Mouse (Mus musculus) limb, embryonic 10.5 days (tissue): ENCODE data around the gene Ltf. TPM values are rescaled to one million over a fixed set of nuclear protein-coding genes. Genes with fewer than 3 reads are reported as not detected.

Experiments used
- DNase-seq: peaks from one replicate; pipeline ENCODE4 v3.0.0-alpha.2; 2017; ENCODE audit warnings: low spot score
- H3K27ac ChIP-seq: fragments of 300-500 bp; sonication (generic); 2 replicates; pipeline ENCODE4 v1.5.1; 2016; ENCODE audit warnings: mild to moderate bottlenecking
- H3K27me3 ChIP-seq: fragments of 300-500 bp; sonication (generic); 2 replicates; pipeline ENCODE4 v1.6.1; 2016; ENCODE audit warnings: low read depth, mild to moderate bottlenecking; ENCODE audit not compliant: poor library complexity, severe bottlenecking
- H3K36me3 ChIP-seq: fragments of 300-500 bp; sonication (generic); 2 replicates; pipeline ENCODE4 v1.6.1; 2016; ENCODE audit warnings: mild to moderate bottlenecking, moderate library complexity
- H3K4me1 ChIP-seq: fragments of 300-500 bp; sonication (generic); 2 replicates; pipeline ENCODE4 v1.6.1; 2016
- H3K4me3 ChIP-seq: fragments of 300-500 bp; sonication (generic); 2 replicates; pipeline ENCODE4 v1.5.1; 2016; ENCODE audit warnings: mild to moderate bottlenecking, moderate library complexity
- H3K9me3 ChIP-seq: fragments of 300-500 bp; sonication (generic); replicated peaks from 2 replicates; pipeline ENCODE4 v1.6.1; 2016; ENCODE audit warnings: mild to moderate bottlenecking
- WGBS: fragments of 180-500 bp; shearing (Covaris S2); methylation state at CpG from one replicate; pipeline ENCODE4 v1.1.7; 2016; 5-methylcytosine and 5-hydroxymethylcytosine counted together
- polyA plus RNA-seq: library from polyadenylated mRNA; unstranded; fragments of >200 nt; fragmentation: Nextera tagmentation; extraction: Ambion mirVana; gene quantifications from 2 replicates; pipeline ENCODE4 v1.2.1, GENCODE M21; 2016

Gene Ltf
- polyA plus RNA-seq, 1 experiment from 2014 or later, result not detected

DNA sequence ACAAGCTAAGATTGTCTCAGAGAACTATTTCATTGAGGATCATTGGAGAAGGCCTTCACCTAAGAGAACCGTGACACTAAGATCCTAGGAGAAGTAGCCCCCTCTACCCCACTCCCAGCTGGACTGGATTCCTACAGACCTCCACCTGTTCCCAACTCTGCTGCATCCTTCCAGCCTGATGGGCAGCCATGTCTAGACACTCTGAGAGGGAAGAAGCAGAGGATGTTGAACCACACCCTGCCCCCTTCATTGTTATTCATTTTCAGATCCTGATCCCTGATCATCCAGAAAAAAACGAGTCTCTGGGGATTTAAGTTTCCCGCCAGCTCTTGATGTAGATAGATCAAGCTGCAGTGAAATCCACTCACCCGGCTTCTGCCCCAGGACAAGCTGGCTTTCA, 53.9 kb downstream of the Ltf start:
- H3K4me3 ChIP-seq, result no peak overlapping the region
- H3K27ac ChIP-seq, result no peak overlapping the region
- no peaks in the 10 kb centered on the region; the same call in 1 of the 2 replicates for H3K9me3 ChIP-seq
- no peaks in the 10 kb centered on the region for H3K36me3 ChIP-seq
- peaks cover 33% of the 10 kb centered on the region for H3K4me1 ChIP-seq
- DNase-seq, result no peak
- 84% methylated on average over 4 of the region's 4 CpGs for WGBS
- no peaks in the 10 kb centered on the region for H3K27me3 ChIP-seq

DNA sequence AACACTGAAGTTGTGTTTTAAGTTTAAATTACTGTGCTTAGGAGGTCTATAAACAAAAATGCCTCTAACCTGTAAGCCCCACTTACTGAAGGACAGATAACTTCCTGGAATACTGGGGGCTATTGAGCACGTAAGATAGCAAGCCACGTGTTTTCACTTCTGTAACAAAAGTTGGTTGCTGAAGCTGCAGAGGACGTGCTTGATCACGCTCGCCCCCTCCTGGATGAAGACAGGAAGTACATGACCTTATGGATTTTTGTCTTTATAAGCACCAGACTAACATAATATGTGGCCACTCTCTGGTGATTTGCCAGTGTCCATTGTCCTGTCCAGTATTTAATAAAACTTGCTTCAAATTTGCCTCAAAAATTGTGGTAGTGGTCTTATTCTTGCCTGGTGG, 58.7 kb downstream of the Ltf start:
- no peak for DNase-seq
- Histone ChIP-seq H3K27ac (no peak overlapping the region), H3K27me3 (no peaks in the 10 kb centered on the region), H3K4me1 (no peaks in the 10 kb centered on the region), H3K9me3 (no peaks in the 10 kb centered on the region; the same call in 1 of the 2 replicates), H3K4me3 (no peak overlapping the region), H3K36me3 (no peaks in the 10 kb centered on the region)
- WGBS, result 68% methylated on average over 5 of the region's 5 CpGs

DNA sequence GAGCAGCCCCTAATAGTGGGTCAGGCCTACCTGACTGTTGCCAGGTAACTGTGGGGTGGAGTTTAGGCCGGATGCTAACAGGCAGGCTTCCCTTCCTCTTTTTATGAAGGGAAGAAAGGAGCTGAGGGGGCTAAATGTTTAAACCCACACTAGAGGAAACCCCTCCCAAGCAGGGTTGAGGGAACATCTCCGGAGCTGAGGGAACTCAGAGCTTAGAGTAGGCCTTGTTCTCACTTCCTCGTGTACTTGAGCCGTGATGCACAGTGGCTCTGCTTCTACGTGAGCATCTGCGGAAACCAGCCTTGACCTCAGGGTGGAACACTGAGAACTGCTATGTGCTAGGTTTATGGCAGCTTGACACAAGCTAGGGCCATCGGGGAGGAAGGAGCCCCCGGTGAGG, 61.7 kb downstream of the Ltf start:
- WGBS, result 92% methylated on average over 8 of the region's 8 CpGs
- H3K9me3 ChIP-seq, result no peaks in the 10 kb centered on the region
- no peak for DNase-seq
- no peak overlapping the region for H3K27ac ChIP-seq
- H3K36me3 ChIP-seq, result no peaks in the 10 kb centered on the region
- no peak overlapping the region for H3K4me3 ChIP-seq
- H3K4me1 ChIP-seq, result no peaks in the 10 kb centered on the region
- H3K27me3 ChIP-seq, result no peaks in the 10 kb centered on the region

DNA sequence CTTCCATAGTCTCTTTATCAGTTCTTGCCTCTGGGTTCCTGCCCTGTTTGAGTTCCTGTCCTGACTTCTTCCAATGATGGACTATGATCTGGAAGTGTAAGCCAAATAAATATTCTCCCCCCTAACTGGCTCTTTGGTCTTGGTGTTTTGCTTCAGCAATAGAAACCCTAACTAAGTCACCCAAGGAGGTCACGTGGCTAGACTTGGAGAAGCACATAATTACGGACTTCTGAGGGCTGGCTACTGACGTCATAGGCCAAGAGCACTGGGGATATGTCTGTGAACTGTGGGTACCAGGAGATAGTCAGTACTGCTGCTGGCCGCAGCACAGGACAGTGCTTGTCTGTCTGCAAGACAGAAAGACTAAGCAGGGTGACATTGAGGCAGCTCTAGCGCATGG, 62.7 kb downstream of the Ltf start:
- WGBS, result 84% methylated on average over 5 of the region's 5 CpGs
- H3K9me3 ChIP-seq, result no peaks in the 10 kb centered on the region
- no peaks in the 10 kb centered on the region for H3K27me3 ChIP-seq
- no peaks in the 10 kb centered on the region for H3K36me3 ChIP-seq
- H3K4me3 ChIP-seq, result no peak overlapping the region
- no peaks in the 10 kb centered on the region for H3K4me1 ChIP-seq
- no peak overlapping the region for H3K27ac ChIP-seq
- DNase-seq, result no peak

DNA sequence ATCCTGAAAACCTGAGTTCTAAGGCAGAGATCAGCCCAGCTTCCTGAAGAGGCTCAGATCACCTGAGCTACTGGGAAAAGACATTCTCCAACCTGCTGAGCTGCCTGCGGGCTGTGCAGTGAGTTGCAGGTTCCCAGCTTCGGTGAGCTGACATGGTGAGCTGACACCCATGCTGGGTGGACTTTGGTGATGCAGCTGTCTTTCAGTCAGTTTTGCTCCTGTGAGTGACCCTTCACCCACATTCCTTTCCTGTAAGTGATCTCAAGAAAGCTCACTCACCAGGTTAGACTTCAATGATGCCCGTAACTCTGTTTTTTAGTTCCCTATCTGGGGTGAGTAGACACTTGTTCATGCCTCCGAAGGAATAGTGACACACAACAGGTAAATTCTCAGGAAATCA, 66.3 kb downstream of the Ltf start:
- WGBS, result 56% methylated on average over 4 of the region's 4 CpGs
- Histone ChIP-seq H3K27ac (no peak overlapping the region), H3K9me3 (no peaks in the 10 kb centered on the region), H3K36me3 (no peaks in the 10 kb centered on the region), H3K27me3 (0 out of 2 replicates have a peak, but pooled peaks cover 9% of the 10 kb centered on the region), H3K4me3 (no peak overlapping the region), H3K4me1 (peaks cover 11% of the 10 kb centered on the region)
- DNase-seq, result no peak

DNA sequence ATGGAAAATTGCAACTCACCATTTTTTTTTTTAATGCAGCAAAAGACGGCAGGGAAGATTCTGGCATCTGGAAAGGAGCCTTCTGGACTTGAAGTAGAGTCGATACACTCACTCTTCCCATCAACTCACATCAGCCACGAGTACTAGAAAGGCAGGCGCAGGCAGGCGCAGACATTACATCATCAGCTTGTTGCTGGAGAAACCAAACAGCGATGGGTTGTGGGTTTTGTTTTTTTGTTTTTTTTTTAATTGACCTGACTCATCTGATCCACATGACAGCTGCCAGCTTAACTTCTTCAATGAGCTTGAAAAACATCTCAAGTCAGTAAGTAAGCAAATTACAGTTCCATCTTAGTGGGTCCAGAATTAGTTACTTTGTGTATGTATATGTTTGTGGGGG, 67.1 kb downstream of the Ltf start:
- no peak overlapping the region for H3K4me3 ChIP-seq
- H3K27me3 ChIP-seq, result 0 out of 2 replicates have a peak, but pooled peaks cover 9% of the 10 kb centered on the region
- no peaks in the 10 kb centered on the region for H3K36me3 ChIP-seq
- no peak for DNase-seq
- WGBS, result 79% methylated on average over 6 of the region's 6 CpGs
- no peaks in the 10 kb centered on the region for H3K9me3 ChIP-seq
- H3K27ac ChIP-seq, result no peak overlapping the region
- peaks cover 11% of the 10 kb centered on the region for H3K4me1 ChIP-seq

DNA sequence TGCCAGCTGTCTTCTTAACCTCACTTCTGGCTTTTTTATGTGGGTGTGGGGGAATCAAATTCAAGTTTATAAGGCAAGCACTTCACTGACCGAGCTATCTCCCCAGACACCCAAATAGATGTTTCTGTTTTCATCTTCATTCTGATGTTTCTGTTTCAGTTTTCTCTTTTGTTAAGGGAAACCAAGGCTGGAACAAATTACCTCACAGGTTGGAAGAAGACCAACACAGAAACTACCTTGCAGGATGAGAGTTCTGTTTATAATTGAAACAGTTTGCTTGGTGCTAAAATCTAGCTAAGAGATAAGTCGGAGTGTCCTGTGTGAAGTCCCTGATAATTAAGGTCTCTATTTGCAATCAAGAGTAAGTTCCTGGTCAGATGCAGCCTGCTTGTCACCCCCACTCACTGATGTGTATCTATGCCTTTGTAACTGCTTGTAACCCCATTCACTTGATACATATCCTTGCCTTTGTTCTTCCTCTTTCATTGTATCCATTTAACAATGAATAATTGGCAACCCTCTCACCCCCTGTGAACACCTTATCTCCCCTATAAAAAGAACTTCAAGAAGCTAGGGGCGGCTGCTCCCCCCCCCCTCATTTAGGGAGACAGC, 68.0 kb downstream of the Ltf start:
- no peaks in the 10 kb centered on the region for H3K9me3 ChIP-seq
- WGBS, result 19% methylated on average over 3 of the region's 3 CpGs
- 0 out of 2 replicates have a peak, but pooled peaks cover 9% of the 10 kb centered on the region for H3K27me3 ChIP-seq
- no peak for DNase-seq
- H3K4me3 ChIP-seq, result no peak overlapping the region
- peaks cover 11% of the 10 kb centered on the region for H3K4me1 ChIP-seq
- H3K36me3 ChIP-seq, result no peaks in the 10 kb centered on the region
- no peak overlapping the region for H3K27ac ChIP-seq

DNA sequence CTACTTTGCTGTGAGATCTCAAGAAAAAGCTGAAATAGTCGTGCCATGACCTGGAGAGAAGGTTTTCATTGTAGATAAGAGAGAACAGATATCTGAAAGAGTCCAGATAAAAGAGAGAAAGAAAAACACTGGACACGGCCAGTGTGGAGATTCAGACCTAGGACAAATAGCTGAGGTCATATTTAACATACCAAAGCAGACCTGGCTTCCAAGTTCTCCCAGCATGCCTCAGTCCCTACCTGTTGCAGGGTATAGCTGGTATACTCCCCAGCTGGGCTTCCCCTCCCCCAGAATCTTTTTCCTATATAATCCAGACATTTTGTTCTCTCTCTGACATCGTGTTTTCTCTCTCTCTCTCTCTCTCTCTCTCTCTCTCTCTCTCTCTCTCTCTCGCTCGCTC, 68.9 kb downstream of the Ltf start:
- no peak for DNase-seq
- Histone ChIP-seq H3K4me3 (no peak overlapping the region), H3K27me3 (0 out of 2 replicates have a peak, but pooled peaks cover 9% of the 10 kb centered on the region), H3K36me3 (no peaks in the 10 kb centered on the region), H3K4me1 (peaks cover 11% of the 10 kb centered on the region), H3K27ac (no peak overlapping the region), H3K9me3 (no peaks in the 10 kb centered on the region)
- 15% methylated on average over 5 of the region's 5 CpGs for WGBS

DNA sequence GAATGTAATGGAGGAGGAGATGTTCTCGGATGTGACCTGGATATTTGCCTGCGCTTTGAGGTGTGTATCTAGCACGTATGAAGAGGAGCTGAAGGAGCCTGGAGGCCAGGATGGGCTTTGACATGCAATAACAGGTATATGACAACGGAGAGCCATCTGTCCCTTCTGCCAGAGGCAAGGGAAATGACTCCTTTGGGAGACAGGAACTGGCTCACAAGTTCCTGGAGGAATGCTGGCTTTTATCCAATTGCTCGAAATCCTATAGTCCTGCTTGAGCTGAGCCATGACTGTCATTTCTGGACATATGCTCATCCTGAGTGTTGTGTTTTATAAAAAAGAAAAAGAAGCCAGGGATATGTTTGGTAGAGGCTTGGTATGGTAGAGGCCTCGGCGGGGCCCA, 69.8 kb downstream of the Ltf start:
- Histone ChIP-seq H3K27ac (no peak overlapping the region), H3K36me3 (no peaks in the 10 kb centered on the region), H3K4me3 (no peak overlapping the region), H3K4me1 (peaks cover 11% of the 10 kb centered on the region), H3K9me3 (no peaks in the 10 kb centered on the region), H3K27me3 (0 out of 2 replicates have a peak, but pooled peaks cover 9% of the 10 kb centered on the region)
- DNase-seq, result no peak
- 41% methylated on average over 7 of the region's 7 CpGs for WGBS

Other genes starting within 250 kb of the Ltf start
- not detected in 2 replicates for gene Prss42, start 221.1 kb upstream of the Ltf start, polyA plus RNA-seq
- not detected in 2 replicates for gene Prss44, start 205.3 kb upstream of the Ltf start, polyA plus RNA-seq
- gene Prss43, start 192.6 kb upstream of the Ltf start, polyA plus RNA-seq, result not detected in 2 replicates
- not detected in 2 replicates for gene Prss45, start 184.7 kb upstream of the Ltf start, polyA plus RNA-seq
- gene Prss46, start 174.8 kb upstream of the Ltf start, polyA plus RNA-seq, result not detected in 2 replicates
- 0.69 and 0.83 TPM in 2 replicates for gene Prss50, start 161.3 kb upstream of the Ltf start, polyA plus RNA-seq
- gene Als2cl, start 139.4 kb upstream of the Ltf start, polyA plus RNA-seq, result 1.8 and 1.9 TPM in 2 replicates
- gene Tmie, start 139.2 kb upstream of the Ltf start, polyA plus RNA-seq, result 0.09 TPM in 1 of 2 replicates, not detected in the other
- not detected in 2 replicates for gene Fam240a, start 102.4 kb upstream of the Ltf start, polyA plus RNA-seq
- gene Tdgf1, start 73.1 kb upstream of the Ltf start, polyA plus RNA-seq, result not detected in 2 replicates
- 0.08 and 0.20 TPM in 2 replicates for gene Lrrc2, start 67.7 kb upstream of the Ltf start, polyA plus RNA-seq
- 0.24 TPM in 1 of 2 replicates, not detected in the other for gene Rtp3, start 28.7 kb upstream of the Ltf start, polyA plus RNA-seq
- gene Ccrl2, start 38.2 kb downstream of the Ltf start, polyA plus RNA-seq, result 0.41 and 0.54 TPM in 2 replicates
- gene Lrrfip2, start 98.3 kb downstream of the Ltf start, polyA plus RNA-seq, result 38.2 and 39.7 TPM in 2 replicates